Mouse (Mus musculus) naive thymus-derived CD4-positive, alpha-beta T cell, adult 2 months (primary cell): ENCODE results near the gene Tln1.
"Not testable (repeated sequence)": the region's sequence is repeated elsewhere in the genome, so short reads cannot be mapped to it uniquely, and the experiment has no call there.

Source experiments
- DNase-seq: peaks from one replicate; pipeline ENCODE4 v3.0.0-alpha.2; 2011; ENCODE audit warnings: low read depth

Gene Tln1

DNA sequence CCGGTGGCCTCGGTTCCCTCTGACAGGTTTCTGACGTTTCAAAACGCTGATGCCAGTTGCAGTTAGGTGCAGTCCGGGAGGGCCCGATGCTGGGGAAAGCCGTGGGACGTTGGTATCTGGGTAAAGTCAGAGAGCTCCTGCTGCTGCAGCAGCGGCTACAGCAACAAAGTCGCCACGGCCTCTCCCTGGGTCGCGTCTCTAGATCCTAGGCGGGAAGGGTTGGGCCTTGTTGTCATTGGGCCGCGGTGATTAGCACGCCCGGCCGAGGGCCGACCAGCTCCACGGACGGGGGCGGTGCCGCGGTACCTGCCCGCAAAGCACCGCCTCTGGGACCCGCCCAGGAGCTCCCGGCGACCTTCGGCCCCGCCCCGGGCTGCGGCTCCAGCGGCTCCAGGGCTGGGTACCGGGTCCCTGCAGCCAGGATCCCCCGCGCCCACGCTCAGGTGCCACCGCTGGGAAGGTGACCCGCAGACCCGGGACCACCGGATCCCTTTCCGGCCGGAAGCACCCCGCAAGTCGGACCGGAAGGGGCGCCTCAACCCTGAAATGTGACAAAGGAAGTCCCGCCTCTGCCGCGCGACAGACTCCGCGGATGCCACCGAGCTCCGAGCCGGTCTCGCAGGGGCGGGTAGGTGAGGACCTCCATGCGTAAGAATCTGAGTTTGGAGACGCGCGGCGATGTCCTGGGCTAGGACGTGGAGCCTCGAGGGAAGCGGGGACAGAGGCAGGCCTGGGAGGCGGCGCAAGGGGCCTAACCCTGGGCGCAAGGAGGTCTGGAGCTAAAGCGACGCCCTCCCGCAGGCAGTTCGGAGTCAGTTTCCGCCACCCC, 16.1 kb upstream of the Tln1 start, which contains the start of the genes Rgp1 and Gba2:
Rgp1 (plus strand) TSS at position 340 of the 829 bp plus-strand sequence.
Gba2 (minus strand) TSS at position 498 of the 829 bp plus-strand sequence.
- peak; percentile 79 for DNase-seq

DNA sequence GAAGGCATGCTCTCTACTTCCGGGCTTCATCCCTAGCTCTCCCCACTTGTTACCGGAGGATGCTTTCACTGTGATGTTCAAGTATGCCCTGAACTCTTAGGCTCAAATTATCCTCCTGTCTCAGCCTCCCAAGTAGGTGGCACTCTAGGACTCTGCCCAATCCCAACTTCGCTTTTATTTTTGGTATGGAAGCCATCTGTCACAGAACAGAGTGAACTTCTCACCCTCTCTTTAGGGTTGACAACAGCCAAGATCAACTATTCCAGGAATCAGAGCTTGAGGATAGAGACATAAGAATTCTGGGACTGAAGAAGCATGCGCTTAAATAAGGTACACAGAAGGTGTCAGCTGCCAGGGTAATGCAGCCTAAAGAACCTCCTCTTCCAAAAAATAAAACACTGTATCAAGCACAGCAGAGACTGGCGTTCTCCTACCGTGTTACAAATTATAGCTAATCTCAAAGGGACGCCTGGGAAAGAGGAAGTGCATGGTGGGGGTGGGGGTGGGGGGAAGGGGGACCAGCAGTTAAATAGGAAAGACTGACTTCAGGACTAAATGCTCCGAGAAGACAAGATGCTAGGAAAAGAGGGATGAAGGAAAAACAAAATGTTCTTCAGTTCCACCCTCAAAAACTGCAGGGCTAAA, 14.9 kb upstream of the Tln1 start:
- no peak for DNase-seq

DNA sequence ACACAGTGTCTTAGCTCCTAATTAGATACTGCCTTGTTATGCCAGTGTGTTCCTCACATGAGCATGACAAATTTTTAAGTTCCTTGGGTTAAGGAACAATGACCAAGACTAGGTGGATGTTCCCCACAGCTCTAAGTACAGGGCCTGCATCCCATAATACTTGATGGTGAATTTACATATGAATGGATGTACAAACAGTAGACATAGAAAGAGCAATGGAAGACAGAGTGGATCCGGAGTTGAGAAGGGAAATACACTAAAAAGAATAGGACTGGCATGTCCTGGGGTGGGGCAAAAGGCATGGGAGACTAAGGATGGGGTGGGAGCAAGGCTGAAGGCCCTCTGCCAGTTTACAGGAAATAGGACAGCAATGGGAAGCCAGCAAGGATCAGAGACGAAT, 12.9 kb upstream of the Tln1 start:
- no peak for DNase-seq

DNA sequence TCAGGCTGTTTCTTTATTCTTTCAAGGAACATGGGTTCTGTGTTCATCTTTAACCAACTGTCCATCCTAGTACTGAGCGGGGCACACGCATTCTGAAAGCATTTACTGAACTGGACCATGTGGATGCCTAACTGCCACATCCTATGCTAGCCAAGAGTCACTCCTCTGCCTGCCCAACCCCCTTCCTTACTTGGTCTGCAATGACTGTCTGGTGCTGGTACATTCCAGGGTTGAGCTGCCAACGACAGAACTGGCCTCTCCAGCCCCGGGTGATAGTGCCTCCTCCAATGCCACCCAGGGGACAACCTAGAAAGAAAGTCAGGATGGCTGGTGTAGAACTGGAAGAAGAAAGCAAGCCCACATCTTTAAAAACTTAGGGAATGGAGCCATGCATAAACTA, 11.1 kb upstream of the Tln1 start:
- no peak for DNase-seq

DNA sequence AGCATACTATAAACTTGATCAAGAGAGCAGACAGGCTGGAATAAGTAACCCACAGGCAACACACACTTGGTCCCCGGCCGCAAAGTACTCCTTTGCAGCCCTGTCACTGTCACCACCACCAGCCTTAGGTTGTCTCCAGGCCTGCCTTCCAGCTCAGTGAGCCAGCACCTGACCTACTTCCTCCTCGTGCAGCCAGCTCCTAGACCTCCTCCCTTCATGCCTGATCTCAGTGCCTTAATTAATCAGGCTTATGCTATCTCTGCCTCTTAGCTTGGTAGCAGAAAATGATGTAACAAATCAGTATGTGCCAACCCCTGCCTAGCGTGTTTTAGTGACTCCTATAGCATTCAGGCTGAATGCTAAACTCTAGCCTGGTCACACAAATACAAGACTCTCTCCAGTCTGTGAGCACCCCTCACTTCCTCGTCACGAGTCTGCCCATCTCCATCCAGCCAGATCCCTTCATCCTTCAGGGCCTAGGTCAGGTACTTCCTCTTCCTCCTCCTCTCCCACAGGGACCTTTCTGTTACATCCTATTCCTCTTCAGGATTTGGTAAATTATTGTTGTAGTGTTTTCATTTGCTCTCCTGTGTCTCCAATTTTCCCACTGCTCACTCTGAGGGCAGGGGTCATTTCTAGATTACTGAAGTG, 9.0 kb upstream of the Tln1 start:
- no peak for DNase-seq

DNA sequence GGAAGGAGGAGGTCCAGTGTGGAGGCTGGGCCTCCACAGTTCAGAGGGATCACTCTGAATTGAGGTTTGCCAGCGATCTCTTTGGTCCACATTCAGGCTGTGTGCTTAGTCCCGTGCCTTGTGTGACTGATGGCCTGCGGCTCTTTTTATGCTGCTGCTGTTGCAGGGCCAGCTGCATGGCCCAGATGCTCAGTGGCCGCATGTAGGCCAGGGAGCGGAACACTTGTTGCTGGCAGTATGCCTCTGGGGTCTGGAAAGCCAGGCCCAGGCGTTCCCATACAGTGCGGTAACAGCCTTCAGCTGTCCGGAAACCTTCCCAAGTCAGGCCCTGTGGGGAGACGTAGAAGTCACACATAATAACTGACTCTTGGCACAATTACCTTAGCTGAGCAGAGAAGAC, 4.6 kb upstream of the Tln1 start:
- no peak for DNase-seq

DNA sequence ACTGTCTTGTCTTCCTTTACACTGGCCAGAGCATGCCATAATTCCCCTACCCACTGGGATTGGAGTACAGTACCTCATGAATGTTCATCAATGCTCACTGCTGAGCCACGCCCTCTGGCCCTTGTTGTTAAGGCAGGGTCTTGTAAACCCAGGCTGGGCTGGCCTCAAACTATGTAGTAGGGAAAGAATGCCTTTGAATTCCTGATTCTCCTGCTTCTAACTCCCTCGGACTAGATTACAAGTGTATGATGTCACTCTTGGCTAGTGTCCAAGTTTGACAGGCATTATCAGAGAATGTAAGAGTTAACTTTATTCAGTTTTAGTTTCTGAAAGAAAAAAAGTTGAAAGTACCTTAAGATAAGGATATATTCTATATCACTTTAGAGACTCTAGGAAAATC, 1.7 kb upstream of the Tln1 start:
- DNase-seq: no peak

DNA sequence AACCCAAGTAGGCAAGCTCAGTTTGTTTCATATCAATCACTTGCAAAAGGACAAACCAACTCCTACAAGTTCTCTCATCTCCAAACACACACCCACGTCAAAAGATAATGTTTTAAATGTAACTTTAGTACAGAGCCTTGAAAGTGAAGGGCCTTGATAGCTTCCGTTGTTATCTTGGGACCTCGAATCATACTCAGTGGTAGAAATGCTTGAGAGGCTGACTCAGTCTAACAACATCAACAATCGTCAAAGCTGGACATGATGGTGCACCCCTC, 1.0 kb upstream of the Tln1 start:
- DNase-seq: no peak

DNA sequence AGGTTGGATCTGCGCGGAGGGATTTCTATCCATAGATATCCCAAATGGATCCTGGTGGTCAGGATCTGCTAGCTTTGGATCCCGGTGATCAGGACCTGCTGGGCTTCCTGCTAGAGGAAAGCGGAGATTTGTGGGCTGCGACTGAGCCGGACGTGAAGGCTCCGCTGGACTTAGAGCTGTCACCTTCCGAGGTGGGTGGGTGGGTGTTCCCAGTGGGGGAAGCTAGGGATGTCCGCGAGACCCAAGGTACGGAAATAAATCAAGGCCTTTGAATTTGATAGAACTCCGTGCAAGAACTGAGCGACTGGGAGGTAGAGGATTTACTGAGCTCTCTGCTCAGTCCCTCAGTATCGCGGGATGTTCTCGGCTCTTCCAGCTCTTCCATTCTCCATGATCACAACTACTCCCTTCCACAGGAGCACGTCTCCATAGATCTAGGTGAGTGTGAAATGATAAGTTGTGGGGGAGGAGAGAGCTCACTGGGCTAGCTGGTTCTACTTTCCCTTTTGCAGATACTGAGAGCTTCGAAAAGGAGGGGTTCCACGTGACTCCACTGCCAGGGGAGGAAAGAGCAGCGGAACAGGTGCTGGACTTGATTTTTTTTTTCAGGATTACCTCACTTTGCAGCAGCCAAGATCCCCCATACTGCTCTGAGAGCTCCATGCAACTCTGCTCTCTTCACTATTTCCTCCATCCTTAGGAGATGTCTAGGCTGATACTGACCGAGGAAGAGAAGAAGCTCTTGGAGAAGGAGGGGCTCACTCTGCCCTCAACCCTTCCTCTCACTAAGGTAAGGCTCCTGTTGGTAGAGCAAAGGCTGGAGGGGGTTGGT, 494 bp upstream of the Tln1 start:
- DNase-seq: peak; percentile 59

DNA sequence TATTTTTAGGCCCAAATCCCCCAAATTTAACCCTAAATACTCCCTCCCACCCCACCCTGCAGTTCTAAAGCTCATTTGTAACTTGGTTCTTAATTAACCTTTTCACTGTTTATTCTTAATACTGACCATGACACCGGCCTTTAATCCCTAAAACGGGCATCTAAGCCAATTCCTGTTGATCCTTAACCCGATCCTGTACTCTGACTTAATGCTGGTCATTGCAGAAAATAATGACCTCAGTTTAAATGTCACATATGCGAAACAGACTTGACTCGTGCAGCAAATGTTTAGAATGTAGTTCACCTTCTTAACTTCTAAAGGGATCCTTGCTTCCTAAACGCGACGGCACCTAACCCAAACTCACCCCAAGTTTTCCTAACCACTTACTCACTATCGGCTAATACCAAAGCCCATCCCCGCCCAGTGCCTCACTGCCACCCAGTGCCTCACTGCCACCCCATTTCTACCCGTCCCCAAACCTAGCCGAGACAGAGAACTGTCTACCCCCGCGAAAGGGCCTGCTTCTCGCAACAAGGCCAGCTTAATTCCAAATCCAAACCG, 975 bp downstream of the Tln1 start:
- peak; percentile 23 for DNase-seq

DNA sequence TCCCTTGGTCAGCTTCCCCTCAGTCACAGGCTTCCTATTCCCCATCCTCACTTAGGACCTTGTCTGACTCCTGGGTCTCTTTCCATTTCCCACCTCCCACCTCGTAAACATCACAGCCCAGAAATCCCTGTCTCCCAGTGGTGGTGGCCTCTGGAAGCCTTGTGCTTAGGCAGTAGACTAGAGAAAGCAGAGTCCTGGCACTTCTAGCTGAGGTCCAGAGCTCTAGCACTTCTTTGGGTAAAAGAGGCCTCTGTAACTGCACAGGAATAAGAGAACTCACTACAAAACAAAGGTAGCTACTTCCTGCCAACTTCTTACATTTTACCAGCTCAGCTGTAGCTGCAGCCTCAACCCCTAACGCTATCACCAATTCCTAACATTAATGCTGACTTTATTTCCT, 1.5 kb downstream of the Tln1 start:
- peak; percentile 41 for DNase-seq

DNA sequence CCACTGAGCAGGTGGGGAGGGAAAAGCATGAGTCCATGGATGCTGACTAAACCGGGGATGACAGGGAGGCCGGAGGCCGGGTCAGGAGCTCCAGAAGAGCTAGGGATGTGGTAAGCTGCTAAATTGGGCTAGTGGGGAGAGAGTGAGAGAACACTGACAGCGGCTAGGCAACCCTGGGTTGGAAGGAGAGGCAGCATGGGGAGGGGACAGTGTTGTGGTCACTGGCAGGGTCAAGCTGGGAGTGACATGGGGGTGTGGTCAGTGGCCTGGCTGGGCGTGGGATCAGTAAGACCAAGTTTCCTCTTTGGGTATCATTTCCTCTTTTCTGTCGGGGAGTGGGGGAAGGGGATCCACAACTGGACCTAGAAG, 2.3 kb downstream of the Tln1 start:
- DNase-seq: no peak

DNA sequence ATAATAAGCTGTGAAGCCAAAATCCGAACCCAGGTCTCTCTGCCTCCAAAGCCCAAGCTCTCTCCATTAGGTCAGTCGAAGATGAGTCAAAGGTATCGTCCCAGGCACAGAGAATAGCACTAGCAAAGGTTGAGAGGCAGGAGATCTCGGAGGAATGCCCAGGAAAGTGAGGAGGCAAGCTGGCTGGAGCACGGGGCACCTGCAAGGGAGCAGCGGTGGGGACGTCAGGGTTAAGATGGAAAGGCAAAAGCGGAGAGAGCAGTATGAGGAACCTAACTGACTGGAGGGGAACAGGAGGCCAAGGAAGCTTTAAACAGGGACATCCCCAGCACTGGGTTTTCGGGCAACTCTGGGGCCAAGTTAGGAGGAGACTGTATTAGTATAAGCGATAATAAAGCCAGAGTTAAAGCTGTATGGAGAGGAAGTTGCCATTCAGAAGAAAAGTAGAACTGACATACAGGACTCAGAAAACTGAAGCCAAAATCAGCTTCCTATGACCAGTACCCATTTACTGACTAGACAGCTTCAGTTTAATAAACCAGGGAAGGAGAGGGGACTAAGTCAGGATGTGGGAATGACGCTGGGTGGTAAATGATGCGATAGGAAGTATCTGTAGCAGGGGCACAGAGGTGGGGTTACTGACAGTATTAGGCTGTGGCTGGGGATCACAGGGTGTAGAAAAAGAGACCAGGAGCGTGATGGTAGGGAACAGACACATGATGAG, 2.8 kb downstream of the Tln1 start:
- DNase-seq: peak; percentile 22

DNA sequence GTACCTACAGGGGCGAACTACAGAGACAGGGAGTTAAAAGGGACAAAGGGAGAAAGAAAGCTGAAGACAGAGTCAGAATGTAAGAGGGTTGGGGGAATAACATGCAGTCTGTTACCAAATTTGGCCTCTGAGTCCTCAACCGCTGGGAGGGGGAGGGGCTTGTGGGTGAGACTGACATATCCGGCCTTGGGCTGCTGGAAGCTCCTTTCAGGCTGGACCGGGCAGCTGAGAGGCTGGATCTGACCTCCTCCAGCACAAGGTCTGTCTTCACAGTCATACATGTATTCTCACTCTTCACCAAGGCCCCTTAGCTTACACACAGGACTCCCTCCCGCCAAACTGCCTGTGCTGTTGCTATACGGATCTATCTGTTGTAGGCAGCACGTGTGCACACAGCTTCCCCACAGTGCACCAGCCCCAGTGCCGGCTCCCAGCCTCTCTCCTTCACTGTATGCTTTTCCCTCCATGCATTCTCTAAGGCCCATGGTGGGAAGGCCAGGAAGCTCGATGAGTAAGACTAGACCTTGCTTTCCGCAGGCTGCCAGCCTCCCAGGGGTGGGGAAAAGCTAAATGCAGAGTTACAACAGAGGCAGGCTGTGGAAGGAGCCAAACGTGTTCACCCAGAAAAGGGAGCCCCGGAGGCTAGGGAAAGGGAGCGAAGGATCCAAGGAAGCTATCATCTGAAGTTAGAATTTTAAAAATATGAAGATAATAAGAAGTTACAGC, 3.7 kb downstream of the Tln1 start:
- DNase-seq: peak; percentile 70

DNA sequence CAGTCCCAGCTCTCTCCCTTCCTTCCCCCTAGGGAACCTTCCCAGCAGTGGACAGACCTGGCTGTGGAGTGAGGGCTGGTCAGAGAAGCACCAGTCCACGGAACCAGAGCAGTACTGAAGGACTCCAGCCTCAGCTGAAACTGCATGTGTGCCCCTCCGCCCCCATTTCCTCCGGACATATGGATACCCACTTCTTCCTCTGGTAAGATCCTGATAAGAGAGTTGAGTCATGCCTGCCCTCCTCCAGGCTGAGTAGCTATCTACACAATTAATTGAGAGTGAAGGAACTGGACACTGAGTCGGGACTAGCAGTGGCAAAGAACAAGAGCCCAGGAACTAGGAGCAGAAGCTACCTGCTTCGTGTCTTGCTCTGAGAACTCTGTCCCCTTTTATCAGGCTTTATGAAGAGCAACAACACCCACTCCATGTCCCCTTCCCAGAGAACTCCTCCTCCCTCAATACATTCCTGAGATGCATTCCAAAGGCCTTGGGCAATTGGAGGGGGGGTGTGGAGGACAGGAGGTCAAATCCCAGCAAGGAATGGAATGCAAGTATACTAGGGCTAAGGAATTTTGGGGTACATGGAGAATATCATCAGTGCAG, 4.4 kb downstream of the Tln1 start:
- no peak for DNase-seq

DNA sequence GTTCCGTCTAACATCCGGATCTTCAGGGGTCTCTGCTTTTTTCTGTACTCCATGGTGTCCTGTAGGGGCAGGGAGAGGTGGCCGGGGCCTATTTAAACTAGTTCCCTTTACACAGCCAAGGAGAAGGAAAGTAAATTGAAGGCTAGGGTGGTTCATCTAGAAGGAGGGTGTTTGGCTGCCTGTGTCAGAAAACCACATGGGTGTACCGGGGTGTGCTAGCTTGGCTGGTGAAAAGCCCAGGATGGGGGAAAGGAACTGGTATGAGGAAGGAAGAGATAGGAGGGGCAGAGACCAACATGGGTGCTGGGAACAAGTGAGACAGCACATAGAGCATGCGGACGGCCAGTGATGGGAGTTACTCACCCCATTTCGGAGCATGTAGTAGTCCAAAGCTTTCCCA, 6.6 kb downstream of the Tln1 start:
- no peak for DNase-seq

DNA sequence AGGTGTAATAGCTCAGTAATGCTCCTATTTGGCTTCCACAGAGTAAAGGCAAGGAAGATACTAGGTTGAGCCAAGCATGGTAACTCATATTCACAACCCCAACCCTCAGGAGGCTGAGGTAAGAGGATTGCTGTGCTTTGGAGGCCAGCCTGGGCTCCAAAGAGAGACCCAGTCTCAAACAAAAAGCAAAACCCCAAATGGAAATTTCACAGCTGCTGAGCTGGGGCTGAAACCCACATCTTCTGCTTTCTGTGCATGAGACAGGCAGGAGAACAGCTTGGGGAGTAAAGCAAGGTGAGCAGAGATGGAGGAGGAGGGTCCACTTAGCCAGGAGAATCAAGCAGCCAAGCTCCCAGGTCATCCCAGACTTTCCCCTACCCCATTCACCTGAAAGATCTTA, 8.6 kb downstream of the Tln1 start:
- DNase-seq: no peak

DNA sequence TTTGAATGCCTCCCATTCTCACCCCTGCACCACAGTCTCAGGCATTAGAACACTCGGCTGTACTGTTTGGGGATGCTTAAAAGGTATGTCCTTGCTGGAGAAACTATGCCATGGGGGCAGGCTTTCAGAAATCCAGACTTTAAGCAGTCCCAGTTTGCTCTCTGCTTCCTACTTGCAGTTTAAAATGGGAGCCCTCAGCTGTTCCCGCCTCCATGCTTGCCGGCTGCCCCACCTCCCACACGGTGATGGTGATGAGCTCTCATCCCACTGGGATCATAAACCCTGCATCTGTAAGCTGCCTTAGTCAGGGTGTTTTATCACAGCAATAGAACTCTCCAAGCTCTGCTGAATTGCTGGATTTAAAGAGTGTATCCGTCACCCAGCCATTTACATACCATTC, 10.1 kb downstream of the Tln1 start:
- no peak for DNase-seq

DNA sequence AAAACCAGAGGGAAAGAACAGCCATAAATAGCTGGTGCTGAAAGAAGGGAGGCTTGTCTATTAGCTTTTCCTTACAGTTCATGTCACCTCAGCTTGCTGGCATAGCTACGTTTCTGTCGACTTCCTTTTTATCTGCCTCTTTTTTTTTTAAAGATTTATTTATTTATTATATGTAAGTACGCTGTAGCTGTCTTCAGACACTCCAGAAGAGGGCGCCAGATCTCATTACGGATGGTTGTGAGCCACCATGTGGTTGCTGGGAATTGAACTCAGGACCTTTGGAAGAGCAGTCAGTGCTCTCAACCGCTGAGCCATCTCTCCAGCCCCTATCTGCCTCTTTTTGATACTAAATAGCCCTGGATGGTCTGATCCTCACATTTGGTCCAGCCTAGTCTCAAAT, 10.6 kb downstream of the Tln1 start:
- DNase-seq: not testable (repeated sequence)

DNA sequence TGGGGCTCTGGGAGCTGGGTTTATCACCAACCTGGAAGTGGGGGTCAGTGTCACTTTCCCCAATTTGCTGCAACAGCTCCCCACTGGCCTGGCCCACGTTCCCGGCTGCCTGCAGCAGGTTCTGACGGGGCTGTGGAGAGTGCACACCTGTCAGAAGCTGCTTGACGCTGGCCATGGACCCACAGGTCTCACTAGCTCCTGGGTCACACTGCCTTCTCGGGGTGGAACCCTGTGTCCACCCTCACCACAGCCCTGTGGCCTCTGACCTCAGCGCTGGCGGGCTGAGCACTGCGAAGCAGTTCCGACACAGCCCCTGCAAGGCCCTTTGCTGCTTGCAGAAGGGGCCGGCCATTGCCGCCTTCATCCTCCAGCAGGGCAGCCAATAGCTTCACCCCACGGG, 13.4 kb downstream of the Tln1 start:
- DNase-seq: no peak
